Mouse (Mus musculus) E14TG2a.4 (cell line): ENCODE data around the gene Ppm1h.

Experiments used
- CTCF ChIP-seq: conservative IDR thresholded peaks from 2 replicates; pipeline ENCODE4 v1.5.1; 2014; ENCODE audit warnings: low read length
- POU5F1 ChIP-seq: IDR thresholded peaks from 2 replicates; pipeline ENCODE4 v1.6.1; 2014; ENCODE audit warnings: low read length, borderline replicate concordance

GRCm38 (mm10) chr10:122760469-122761307 is 82.1 kb downstream of the Ppm1h start:
- TF ChIP-seq CTCF (no peak), POU5F1 (no peak)
